Mouse (Mus musculus): Measurements from ENCODE around the gene Arsb. TPM values are rescaled to one million over a fixed set of nuclear protein-coding genes. Genes with fewer than 3 reads are reported as not detected.
A peak's percentile ranks its signal among the peaks of the same experiment; 100 is the strongest.

Arsb gene
- polyA plus RNA-seq, 1 experiment, result 114 TPM

DNA sequence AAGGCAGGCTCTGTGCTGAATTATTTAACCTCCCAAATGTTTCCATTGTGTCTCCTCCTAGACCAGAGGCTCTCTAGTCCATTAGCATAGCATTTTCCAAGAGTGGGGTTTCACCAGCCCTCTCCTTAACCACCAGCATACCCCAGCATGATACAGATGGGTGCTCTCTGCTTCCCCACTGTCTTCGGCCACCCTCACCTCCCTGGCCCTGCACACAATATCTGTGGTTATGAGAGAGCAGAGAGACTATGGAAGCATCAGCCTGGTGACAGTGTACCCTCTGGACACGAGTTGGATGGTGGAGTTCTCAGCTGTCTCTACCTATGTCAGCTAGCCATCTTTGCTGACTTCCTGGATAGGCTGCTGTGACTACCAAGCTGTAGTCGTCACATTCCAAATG lies 142.8 kb downstream of the Arsb start:
- no peaks in the 10 kb centered on the region for H3K27me3 ChIP-seq (replicated peaks; ENCODE audit: control insufficient read depth, insufficient read depth, low read length)
- WGBS, result 96% methylated on average over 3 of the region's 3 CpGs
- H3K4me1 ChIP-seq (ENCODE audit: control insufficient read depth, insufficient read depth, low read length), result peaks cover 26% of the 10 kb centered on the region
- H3K4me3 ChIP-seq (ENCODE audit: insufficient read depth, low read depth, low read length), result no peak overlapping the region
- TF ChIP-seq POLR2A (IDR thresholded peaks at IDR 0.05; ENCODE audit: low read depth, low read length) (no peak), CTCF (conservative IDR thresholded peaks at IDR 0.05; ENCODE audit: insufficient read depth, insufficient read length, low read depth, low read length) (no peak)
- no peak for DNase-seq
- H3K27ac ChIP-seq (ENCODE audit: insufficient read depth, low read depth, low read length), result no peak overlapping the region
- no peaks in the 10 kb centered on the region for H3K36me3 ChIP-seq (ENCODE audit: control insufficient read depth, insufficient read depth, low read length)

DNA sequence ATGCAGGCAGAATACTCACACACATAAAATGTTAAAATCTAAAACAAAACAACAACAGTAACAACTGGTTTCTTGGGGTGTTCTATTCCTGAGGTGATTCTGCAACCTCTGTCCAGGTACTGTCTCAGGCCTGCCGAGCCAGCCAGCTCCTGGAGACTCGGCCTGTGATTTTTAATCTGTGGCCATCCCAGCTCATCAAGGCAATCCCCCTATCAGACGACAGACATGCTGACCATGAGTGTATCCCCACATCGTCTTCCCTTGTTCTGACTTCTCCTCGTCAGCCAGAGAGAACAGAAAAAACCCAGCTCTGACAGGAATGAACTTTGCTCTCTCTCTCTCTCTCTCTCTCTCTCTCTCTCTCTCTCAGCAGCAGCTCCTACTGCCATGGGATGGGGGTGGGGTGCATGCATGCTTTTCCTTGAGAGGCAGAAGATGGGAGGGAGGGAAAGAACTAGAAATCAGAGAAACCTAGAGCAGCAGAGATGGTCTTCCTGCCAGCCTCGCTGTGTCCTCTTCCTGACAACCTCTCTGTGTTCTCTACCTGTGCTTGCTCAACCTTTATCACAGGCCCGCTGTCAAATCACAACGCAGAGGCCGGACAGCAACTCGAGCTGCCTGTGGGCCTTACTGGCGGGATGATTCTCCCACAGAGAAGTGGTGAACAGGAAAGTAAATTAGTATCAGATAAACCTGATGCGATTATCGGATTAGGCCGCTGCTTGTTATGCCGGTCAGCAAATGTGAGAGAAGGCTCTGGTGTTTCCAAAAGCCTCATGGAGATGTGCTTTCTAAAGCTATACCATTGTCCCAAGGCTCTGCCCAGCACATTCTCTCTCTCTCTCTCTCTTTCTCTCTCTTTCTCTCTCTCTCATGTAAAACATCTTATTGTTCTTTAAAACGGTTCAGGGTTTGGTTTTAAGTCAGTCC lies 144.5 kb downstream of the Arsb start:
- 71% methylated on average over 16 of the region's 16 CpGs for WGBS
- Histone ChIP-seq H3K27me3 (replicated peaks; ENCODE audit: control insufficient read depth, insufficient read depth, low read length) (no peaks in the 10 kb centered on the region), H3K4me3 (ENCODE audit: insufficient read depth, low read depth, low read length) (no peak overlapping the region), H3K36me3 (ENCODE audit: control insufficient read depth, insufficient read depth, low read length) (no peaks in the 10 kb centered on the region), H3K27ac (ENCODE audit: insufficient read depth, low read depth, low read length) (no peak overlapping the region; the same call in 1 of the 2 replicates), H3K4me1 (ENCODE audit: control insufficient read depth, insufficient read depth, low read length) (peaks cover 19% of the 10 kb centered on the region)
- peak; percentile 60 for DNase-seq
- TF ChIP-seq CTCF (conservative IDR thresholded peaks at IDR 0.05; ENCODE audit: insufficient read depth, insufficient read length, low read depth, low read length) (no peak), POLR2A (IDR thresholded peaks at IDR 0.05; ENCODE audit: low read depth, low read length) (no peak)

DNA sequence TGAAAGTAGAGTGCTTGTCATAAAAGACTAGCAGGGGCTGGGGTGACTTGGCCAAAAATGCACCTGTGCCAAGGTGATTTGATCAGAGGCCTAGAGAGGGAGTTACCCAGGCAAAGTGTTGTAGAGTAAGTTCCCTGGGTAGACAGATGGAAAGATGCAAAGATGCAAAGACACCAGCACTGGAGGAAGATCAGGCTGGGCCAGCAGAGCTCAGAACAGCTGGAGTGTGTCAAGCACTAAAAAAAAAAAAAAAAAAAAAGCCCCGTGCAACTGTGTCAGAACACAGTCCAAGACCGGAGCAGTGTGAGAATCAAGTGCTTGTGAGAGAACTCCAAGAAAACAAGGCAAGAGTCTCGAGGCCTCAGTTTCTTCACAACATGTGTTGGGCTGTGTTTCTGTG lies 148.1 kb downstream of the Arsb start:
- Histone ChIP-seq H3K4me3 (ENCODE audit: insufficient read depth, low read depth, low read length) (no peak overlapping the region), H3K36me3 (ENCODE audit: control insufficient read depth, insufficient read depth, low read length) (no peaks in the 10 kb centered on the region), H3K27me3 (replicated peaks; ENCODE audit: control insufficient read depth, insufficient read depth, low read length) (no peaks in the 10 kb centered on the region), H3K27ac (ENCODE audit: insufficient read depth, low read depth, low read length) (no peak overlapping the region), H3K4me1 (ENCODE audit: control insufficient read depth, insufficient read depth, low read length) (peaks cover 12% of the 10 kb centered on the region; the same call in 1 of the 2 replicates)
- WGBS, result 62% methylated on average over 3 of the region's 3 CpGs
- no peak for TF ChIP-seq CTCF (conservative IDR thresholded peaks at IDR 0.05; ENCODE audit: insufficient read depth, insufficient read length, low read depth, low read length)
- no peak for TF ChIP-seq POLR2A (IDR thresholded peaks at IDR 0.05; ENCODE audit: low read depth, low read length)
- no peak for DNase-seq

DNA sequence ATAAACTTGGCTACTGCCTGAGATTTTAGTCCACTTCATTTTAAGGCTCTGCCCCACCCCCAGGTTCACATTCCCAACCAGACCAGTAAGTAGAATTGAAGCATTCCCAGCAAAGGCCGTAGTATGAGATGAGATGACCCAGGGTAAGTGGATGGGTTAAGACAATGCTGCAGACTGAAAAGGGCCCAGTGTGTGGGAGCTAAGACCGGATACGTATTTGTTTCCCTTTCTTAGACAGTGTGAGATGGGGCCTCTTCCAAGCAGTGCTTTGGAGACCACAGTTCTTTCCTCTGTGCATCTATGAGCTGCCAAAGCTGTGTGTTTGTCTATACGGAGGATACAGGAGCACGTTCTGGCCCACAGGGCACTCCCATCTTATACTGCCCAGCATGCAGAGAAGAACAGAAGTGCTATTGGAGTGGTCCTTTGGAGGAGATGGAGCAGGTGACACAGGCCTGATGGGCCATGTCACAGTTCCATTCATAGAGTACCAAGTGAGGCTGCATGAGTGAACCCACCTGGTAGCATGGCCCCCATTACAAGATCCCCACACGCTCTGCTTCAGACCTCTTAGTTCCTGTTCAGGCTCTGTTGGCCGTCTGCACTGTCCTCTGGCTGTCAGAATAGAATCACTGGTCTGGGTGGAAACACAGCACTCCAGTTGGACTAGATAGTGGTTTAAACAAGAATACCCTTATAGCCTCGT lies 148.8 kb downstream of the Arsb start:
- TF ChIP-seq CTCF (conservative IDR thresholded peaks at IDR 0.05; ENCODE audit: insufficient read depth, insufficient read length, low read depth, low read length), result no peak
- no peak for TF ChIP-seq POLR2A (IDR thresholded peaks at IDR 0.05; ENCODE audit: low read depth, low read length)
- DNase-seq, result no peak
- H3K27me3 ChIP-seq (replicated peaks; ENCODE audit: control insufficient read depth, insufficient read depth, low read length), result no peaks in the 10 kb centered on the region
- H3K36me3 ChIP-seq (ENCODE audit: control insufficient read depth, insufficient read depth, low read length), result no peaks in the 10 kb centered on the region
- H3K27ac ChIP-seq (ENCODE audit: insufficient read depth, low read depth, low read length), result no peak overlapping the region
- 86% methylated on average over 8 of the region's 8 CpGs for WGBS
- H3K4me3 ChIP-seq (ENCODE audit: insufficient read depth, low read depth, low read length), result no peak overlapping the region
- peaks cover 10% of the 10 kb centered on the region; the same call in 1 of the 2 replicates for H3K4me1 ChIP-seq (ENCODE audit: control insufficient read depth, insufficient read depth, low read length)

DNA sequence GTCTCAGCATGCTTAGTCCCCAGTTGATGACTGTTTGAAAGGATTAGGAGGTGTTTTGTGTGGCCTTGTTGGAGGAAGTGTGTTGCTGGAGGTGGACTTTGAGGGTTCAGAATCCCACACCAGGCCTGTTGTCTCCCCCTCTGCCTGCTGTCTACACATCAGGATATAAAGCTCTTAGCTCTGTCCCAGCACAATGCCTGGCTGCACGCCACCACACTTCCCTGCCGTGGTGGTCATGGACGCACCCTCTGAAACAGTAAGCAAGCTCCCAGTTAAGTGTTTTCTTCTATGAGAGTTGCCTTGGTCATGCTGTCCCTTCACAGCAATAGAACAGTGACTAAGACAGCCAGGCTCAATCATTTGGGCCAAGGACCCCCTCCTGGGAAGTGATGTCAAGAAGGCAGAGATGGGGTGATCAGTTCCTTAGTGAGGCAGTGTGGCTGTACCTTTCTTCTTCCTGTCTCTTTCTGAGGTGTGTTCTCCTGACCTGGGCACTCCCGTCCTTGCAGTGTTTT lies 149.4 kb downstream of the Arsb start:
- Histone ChIP-seq H3K36me3 (ENCODE audit: control insufficient read depth, insufficient read depth, low read length) (no peaks in the 10 kb centered on the region), H3K4me3 (ENCODE audit: insufficient read depth, low read depth, low read length) (no peak overlapping the region), H3K4me1 (ENCODE audit: control insufficient read depth, insufficient read depth, low read length) (peaks cover 6% of the 10 kb centered on the region; the same call in 1 of the 2 replicates), H3K27ac (ENCODE audit: insufficient read depth, low read depth, low read length) (no peak overlapping the region), H3K27me3 (replicated peaks; ENCODE audit: control insufficient read depth, insufficient read depth, low read length) (no peaks in the 10 kb centered on the region)
- TF ChIP-seq POLR2A (IDR thresholded peaks at IDR 0.05; ENCODE audit: low read depth, low read length) (no peak), CTCF (conservative IDR thresholded peaks at IDR 0.05; ENCODE audit: insufficient read depth, insufficient read length, low read depth, low read length) (no peak)
- peak; percentile 41 for DNase-seq
- WGBS, result 71% methylated on average over 4 of the region's 4 CpGs

DNA sequence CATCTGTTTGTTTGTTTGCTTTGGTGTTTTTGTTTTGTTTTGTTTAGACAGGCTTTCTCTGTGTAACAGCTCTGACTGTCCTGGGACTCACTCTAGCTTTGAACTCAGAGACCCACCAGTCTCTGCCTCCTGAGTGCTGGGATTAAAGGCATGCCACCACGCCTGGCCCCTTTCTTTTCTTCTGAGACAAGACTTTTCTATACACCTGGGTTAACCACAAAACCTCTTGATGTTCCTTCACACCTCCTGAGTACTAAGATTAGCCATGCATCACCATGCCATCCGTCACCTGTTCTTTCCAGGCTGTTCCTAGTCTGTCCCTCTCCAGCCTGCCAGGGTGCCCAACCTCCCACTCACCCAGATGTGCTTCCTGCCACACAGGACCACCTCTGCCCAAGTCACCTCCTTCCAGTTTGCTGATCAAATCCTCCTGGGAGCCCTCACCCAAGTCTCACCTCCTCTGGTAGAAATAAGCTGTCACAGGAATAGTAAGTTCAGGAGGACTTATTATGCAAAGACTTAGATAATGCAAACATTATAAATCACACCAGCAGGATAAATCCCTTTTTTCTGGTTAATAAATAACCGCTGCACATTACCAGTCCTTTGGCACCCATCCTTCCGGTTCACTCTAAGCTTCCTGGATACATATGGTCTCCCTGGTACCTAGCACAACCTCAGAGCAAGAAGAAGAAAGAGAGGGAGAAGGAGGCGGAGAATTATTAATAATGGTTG lies 150.6 kb downstream of the Arsb start:
- no peak for TF ChIP-seq CTCF (conservative IDR thresholded peaks at IDR 0.05; ENCODE audit: insufficient read depth, insufficient read length, low read depth, low read length)
- TF ChIP-seq POLR2A (IDR thresholded peaks at IDR 0.05; ENCODE audit: low read depth, low read length), result no peak
- Histone ChIP-seq H3K4me3 (ENCODE audit: insufficient read depth, low read depth, low read length) (no peak overlapping the region), H3K27ac (ENCODE audit: insufficient read depth, low read depth, low read length) (no peak overlapping the region), H3K4me1 (ENCODE audit: control insufficient read depth, insufficient read depth, low read length) (peaks cover 3% of the 10 kb centered on the region; the same call in 1 of the 2 replicates), H3K36me3 (ENCODE audit: control insufficient read depth, insufficient read depth, low read length) (no peaks in the 10 kb centered on the region), H3K27me3 (replicated peaks; ENCODE audit: control insufficient read depth, insufficient read depth, low read length) (no peaks in the 10 kb centered on the region)
- 61% methylated on average over 5 of the region's 5 CpGs for WGBS
- no peak for DNase-seq

Data from kidney, adult 2 months (tissue).